Mouse (Mus musculus): ENCODE data around the gene Tchp.

The Tchp gene

DNA sequence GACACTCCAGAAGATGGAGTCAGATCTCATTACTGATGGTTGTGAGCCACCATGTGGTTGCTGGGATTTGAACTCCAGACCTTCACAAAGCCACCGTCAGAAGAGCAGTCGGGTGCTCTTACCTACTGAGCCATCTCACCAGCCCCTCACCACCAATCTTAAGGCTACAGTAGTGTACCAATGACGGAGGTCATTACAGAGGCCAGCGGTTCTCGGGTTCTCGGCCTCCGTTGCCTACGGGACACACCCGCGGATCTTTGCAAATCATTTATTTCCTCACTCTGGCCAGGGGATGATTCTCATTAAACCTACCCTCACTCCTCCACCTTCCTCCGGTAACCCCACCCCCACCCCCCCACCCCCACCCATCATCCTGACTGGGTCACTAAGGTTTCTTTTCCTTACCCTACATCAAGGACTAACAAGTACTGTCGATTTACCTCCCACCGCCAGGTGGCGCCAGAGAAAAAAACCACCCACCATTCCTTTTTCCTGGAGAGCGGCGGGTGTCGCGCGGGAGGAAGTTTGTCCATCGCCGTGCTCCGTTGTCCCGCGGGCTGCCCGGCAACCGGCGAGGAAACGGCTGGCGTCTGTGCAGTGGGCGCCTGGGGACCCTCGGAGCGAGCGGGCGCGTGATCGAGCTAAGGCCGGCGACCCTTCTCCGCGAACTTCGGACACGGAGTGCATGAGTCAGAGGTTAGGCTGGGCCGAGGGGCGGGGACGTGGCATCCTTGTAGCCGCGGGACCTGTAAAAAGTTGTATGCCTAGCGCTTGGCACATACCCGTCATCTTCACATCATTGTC, at the start of gene Tchp:
Gene Tchp, plus strand, starts transcription at position 496 of the 804 bp plus-strand sequence.
- peak; percentile 84 to 88 for DNase-seq (ENCODE audit: low spot score in 2 of 2)

DNA sequence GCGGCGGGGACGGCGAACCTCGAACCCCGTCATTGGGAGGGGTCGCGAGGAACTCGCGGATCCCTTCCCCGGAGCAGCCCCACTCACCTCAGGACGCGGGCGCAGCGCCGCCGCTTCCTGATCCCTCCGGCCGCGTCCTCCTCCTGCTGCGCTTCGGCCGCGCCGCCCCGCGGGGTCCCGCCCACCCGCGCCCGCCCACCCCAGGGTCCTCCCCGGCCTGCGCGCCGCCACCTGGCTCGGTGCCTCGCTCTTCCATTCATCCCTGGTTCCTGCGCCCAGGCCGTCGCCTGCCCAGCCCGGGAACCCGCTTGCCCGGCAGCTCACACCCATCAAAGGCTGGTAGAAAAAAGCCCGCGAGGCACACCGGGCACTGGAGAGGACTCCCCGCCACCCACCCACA, 49.3 kb upstream of the Tchp start, which contains the start of gene Trpv4:
Gene Trpv4, minus strand, starts transcription at position 167 of the 400 bp plus-strand sequence.
- no peak for DNase-seq (ENCODE audit: low spot score in 2 of 2)

GRCm38 (mm10) chr5:114661029-114661428, 46.5 kb upstream of the Tchp start:
- DNase-seq (ENCODE audit: low spot score in 2 of 2): no peak

GRCm38 (mm10) chr5:114664139-114664538, 43.4 kb upstream of the Tchp start:
- DNase-seq (ENCODE audit: low spot score in 2 of 2): no peak

- DNase-seq (ENCODE audit: low spot score in 2 of 2): no peak
Measured at GRCm38 (mm10) chr5:114664750-114665149, 42.8 kb upstream of the Tchp start.

GRCm38 (mm10) chr5:114666659-114667058, 40.9 kb upstream of the Tchp start:
- no peak for DNase-seq (ENCODE audit: low spot score in 2 of 2)

DNA sequence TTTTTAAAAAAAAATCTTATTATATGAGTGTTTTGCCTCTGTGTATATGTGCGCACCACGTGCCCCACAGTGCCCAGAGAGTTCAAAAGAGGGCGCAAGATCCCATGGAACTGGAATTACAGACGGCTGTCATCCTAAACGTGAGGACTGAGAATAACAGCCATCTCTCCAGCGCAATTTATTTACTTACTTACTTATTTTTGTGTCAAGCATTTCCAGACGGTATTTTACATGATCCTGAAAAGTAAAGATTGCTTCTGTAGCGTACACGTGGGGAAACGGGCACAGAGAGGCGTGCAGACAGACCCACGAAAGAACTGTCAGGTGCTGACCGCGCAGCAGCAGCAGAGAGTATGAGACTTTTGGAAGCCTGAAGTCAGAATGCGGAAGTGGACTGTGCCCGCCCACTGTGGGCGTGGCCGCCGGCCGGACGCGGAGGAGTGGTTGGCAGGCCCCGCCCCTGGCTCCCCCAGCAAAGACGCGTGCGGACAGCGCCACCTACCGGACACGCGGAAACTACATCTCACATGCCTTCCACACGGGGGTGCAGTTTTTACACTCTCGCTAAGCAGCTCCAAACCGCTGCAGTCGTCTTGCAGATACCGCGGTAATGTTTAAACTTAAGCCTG, 40.2 kb upstream of the Tchp start:
- DNase-seq (ENCODE audit: low spot score in 2 of 2): peak; percentile 93 to 98

- DNase-seq (ENCODE audit: low spot score in 2 of 2): no peak
Measured at GRCm38 (mm10) chr5:114669014-114669413, 38.5 kb upstream of the Tchp start.

DNA sequence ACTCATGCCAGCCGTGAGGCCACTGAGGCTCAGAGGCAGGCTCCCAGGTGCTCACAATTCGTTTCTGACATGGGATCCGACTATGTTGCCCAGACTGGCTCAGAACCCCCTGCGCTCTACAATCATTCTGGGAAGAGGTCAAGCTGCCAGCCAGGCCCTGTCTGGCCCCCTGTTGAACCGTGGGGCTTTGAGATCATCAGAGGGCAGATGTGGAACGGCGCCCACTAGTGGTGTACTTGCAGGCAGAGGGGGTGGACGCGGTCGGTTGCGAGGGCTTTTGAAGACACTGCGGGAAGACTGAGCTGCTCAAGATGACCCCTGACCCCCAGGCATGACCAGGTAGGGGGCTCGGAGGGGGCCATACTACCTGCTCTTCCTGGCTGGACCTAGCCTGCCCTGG, 34.4 kb upstream of the Tchp start:
- DNase-seq (ENCODE audit: low spot score in 2 of 2): no peak

- no peak for DNase-seq (ENCODE audit: low spot score in 2 of 2)
Measured at GRCm38 (mm10) chr5:114674594-114674993, 33.0 kb upstream of the Tchp start.

DNA sequence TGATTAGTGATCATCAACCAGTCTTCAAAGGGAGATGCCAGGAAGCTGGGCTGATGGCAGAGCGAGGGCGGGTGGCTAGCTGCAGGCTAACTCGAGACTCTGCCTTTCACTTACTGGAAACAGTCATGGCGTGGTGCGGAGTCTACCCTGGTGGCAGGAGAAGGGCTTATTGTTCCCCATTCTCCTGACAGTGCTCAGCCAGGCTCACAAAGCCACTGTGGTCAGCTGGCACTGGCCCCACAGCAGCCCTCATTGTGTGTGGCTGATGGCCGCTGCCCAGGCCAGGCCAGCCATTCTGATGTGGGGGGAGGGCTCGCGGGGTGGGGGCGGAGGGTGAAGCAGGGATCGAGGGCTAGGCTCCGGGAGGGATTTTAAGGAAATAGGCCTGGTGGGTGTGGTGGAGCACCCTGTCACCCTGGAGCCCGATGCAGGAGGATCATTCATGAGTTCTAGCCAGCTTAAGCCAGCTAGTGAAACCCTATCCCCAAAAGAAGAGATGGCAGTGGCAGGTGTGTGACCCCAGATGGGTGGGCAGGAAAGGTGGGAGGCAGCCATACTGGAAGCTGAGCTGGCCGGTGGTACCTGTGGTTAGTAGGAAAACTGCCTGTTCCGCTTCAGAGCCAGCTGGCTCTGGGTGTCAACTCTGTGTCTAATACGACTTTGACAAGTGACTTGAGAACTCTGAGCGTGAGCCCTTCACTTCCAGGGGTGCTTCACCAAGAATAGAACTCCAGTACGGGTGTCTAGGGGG, 27.5 kb upstream of the Tchp start:
- DNase-seq (ENCODE audit: low spot score in 2 of 2): no peak

DNA sequence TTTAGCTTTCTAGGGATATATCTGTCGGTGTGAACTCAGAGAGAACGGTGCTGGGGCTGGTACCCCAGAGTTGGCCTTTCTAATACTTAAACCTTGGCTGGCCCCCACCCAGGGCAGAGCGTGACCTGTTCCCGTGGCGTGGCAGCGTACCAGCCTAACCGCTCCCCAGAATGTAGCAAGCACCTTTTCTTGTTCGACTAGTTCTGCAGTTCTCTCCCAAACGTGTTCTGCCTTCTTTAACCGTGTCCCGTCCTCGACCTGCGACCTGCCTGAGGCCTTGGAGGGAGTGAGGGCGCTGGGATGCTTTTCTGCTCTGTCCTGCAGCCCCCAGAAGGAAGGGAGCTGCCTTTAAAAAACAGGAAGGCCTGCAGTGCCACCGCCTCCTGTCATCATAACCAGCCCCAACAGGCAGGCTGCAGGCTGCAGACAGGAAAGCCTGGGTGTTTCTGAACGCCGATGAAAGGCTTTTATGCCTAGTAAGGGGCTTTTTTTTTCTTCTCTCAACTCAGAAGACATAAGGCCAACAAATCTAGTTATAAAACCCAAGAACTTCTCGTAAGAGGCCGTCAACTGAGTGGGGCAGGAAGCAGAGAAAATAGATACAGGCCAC, 26.8 kb upstream of the Tchp start:
- DNase-seq (ENCODE audit: low spot score in 2 of 2): no peak

GRCm38 (mm10) chr5:114681717-114682116, 25.8 kb upstream of the Tchp start:
- DNase-seq (ENCODE audit: low spot score in 2 of 2): no peak

GRCm38 (mm10) chr5:114685986-114686385, 21.6 kb upstream of the Tchp start:
- no peak for DNase-seq (ENCODE audit: low spot score in 2 of 2)

GRCm38 (mm10) chr5:114686726-114687210, 20.8 kb upstream of the Tchp start:
- DNase-seq (ENCODE audit: low spot score in 2 of 2): no peak

DNA sequence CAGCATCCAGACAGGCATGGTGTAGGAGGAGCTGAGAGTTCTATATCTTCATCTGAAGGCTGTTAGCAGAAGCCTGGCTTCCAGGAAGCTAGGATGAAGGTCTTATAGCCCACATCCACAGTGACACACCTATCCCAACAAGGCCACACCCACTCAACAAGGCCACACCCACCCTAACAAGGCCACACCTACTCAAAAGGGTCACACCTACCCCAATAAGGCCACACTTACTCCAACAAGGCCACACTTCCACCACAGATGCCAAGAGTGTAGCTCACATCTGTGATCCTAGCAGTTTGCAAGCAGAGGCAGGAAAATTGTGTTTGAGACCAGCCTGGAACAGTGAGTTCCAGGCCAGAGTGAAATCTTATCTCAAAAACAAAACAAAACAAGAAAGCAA, 19.7 kb upstream of the Tchp start:
- no peak for DNase-seq (ENCODE audit: low spot score in 2 of 2)

DNA sequence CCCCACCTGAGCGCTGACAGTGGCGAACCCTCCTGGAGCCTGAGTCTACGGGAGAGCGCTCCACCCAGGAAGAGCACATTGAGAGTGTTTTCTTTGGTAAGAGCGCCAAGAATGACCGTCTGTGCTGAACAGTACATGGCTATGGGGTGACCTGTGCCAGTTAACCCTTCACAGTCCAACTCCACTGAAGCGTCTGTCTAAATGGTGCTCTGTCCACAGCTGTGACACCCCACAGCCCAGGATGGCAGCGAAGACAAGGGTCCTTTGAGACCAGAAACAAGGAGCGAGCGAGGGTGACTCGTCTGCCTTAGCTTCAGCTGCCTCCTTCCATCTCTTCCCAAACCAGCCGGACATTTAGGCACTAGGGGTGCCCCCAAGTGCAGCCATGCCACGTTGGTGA, 18.9 kb upstream of the Tchp start:
- no peak for DNase-seq (ENCODE audit: low spot score in 2 of 2)

DNA sequence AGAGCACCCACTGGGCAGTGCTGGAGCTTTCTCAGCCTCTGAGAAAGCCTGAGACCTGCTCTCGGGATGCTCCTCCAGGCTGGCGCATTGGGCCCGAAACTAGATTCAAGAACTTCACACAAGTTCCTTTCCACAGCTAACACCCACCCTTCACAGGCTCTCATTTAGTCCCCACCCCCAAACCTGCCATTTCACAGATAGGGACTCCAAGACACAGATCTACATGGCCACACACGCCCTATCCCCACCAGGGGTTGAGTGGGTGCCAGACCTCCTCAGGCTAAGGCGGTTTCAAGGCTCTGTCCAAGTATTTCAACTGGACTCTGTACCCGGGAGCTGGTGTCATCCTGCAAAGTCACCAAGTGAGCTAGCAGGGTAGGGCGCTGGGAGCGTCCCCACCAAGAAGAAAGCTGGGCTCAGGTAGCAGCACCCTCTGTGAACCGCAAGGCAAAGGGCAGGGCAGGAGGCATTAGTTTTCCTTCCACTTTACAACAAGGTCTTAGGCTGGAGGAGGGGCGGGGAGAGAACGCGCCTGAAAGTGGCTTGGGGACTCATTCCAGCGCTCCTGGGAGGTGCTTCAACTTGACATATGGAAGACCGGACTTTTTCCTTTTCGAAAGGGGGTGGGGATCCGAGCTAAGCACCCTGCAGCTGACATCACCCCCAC, 17.7 kb upstream of the Tchp start:
- no peak for DNase-seq (ENCODE audit: low spot score in 2 of 2)

DNA sequence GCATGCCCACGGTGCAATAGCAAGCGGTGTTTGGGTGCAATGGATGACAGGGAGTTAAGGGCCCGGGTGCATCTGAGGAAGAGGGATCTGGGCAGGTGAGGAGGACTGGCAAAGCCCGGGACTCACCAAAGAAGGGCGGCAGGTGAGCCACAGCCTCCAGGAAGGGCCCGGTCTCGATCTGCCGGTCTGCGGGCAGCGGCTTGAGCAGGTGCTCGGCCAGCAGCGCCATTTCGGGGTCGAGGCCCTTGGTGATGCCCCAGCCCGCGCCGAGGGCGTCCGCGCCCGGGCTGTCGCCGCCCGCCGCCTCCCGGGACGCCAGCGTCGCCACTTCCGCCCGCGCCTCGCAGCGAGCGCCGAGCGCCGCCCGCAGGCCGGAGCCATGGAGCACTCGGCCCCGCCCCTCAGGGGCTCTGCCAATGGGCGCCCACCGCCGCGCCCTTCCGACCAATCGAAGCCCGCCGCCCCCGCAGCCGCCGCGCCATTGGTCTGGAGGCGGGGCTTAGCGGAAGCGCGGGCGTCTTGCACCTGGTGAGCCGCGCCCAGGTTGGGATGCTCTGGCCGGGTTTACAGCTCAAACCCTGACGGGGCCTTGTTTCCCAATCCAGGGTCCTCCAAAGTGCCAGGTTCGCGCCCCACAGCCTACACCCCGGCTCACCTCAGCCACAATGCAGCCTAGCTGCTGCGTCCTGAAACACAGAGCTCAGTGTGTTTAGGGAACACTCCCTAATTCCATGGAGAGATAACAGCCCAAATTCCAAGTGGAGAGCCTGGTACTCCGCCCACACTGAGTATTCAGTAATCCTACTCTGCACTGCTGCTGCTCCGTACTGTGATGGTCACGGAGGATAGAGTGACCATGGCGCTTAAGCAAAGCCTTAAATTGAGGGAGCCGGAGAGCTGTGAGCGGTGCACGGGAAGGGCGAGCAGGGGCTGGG, 16.7 kb upstream of the Tchp start, which contains the start of gene Gltp:
Gene Gltp, minus strand, starts transcription at position 352 of the 935 bp plus-strand sequence.
- DNase-seq (ENCODE audit: low spot score in 2 of 2): peak; percentile 82 to 91

- DNase-seq (ENCODE audit: low spot score in 2 of 2): no peak
Measured at GRCm38 (mm10) chr5:114695775-114696174, 11.8 kb upstream of the Tchp start.

All from frontal cortex, postnatal 14 days (tissue).